Mouse (Mus musculus) stomach, postnatal 0 days (tissue): ENCODE results near the gene Eif4a3. TPM values are rescaled to one million over a fixed set of nuclear protein-coding genes. Genes with fewer than 3 reads are reported as not detected.

ENCODE experiments used
- ATAC-seq: fragments of 200-750 bp; cut with Nextera tagmentation; 2 replicates; pipeline ENCODE4 v1.8.0; 2017; ENCODE audit not compliant: low FRiP score, low TSS enrichment
- DNase-seq: peaks from one replicate; pipeline ENCODE4 v3.0.0-alpha.2; 2016; ENCODE audit warnings: low spot score
- H3K27ac ChIP-seq: fragments of 300-500 bp; sonication (generic); replicated peaks from 2 replicates; pipeline ENCODE4 v1.5.1; 2014; ENCODE audit warnings: mild to moderate bottlenecking, control low read depth
- H3K27me3 ChIP-seq: fragments of 300-500 bp; sonication (generic); 2 replicates; pipeline ENCODE4 v1.6.1; 2014; ENCODE audit warnings: low read length; ENCODE audit not compliant: control insufficient read depth, insufficient read depth
- H3K36me3 ChIP-seq: fragments of 300-500 bp; sonication (generic); 2 replicates; pipeline ENCODE4 v1.6.1; 2014; ENCODE audit warnings: low read length, mixed read lengths; ENCODE audit not compliant: control insufficient read depth, insufficient read depth
- H3K4me1 ChIP-seq: fragments of 300-500 bp; sonication (generic); replicated peaks from 2 replicates; pipeline ENCODE4 v1.6.1; 2014; ENCODE audit warnings: antibody characterized with exemption; ENCODE audit not compliant: control insufficient read depth, insufficient read depth
- H3K4me2 ChIP-seq: fragments of 300-500 bp; sonication (generic); replicated peaks from 2 replicates; pipeline ENCODE4 v1.6.1; 2014; ENCODE audit warnings: low read depth, mild to moderate bottlenecking, control low read depth, moderate library complexity
- H3K4me3 ChIP-seq: fragments of 300-500 bp; sonication (generic); 2 replicates; pipeline ENCODE4 v1.5.1; 2014; ENCODE audit warnings: low read depth, low read length, control low read depth
- H3K9ac ChIP-seq: fragments of 300-500 bp; sonication (generic); 2 replicates; pipeline ENCODE4 v1.6.1; 2014; ENCODE audit warnings: mild to moderate bottlenecking, low read length, control low read depth, mixed read lengths
- H3K9me3 ChIP-seq: fragments of 300-500 bp; sonication (generic); 2 replicates; pipeline ENCODE4 v1.6.1; 2016; ENCODE audit warnings: low read length; ENCODE audit not compliant: control insufficient read depth
- CTCF ChIP-seq: IDR thresholded peaks from 2 replicates; pipeline ENCODE4 v1.5.1; 2016; ENCODE audit warnings: antibody characterized with exemption, low read depth, mild to moderate bottlenecking, moderate library complexity
- EP300 ChIP-seq: optimal IDR thresholded peaks from 2 replicates; pipeline ENCODE3; 2016; ENCODE audit warnings: antibody characterized with exemption
- WGBS: fragments of 180-500 bp; shearing (Covaris S2); extraction: QIAGEN DNeasy Blood & Tissue Kit; methylation state at CpG from one replicate; pipeline ENCODE4 v1.1.7; 2014; 5-methylcytosine and 5-hydroxymethylcytosine counted together
- polyA plus RNA-seq: library from polyadenylated mRNA; unstranded; fragments of >200 nt; fragmentation: Nextera tagmentation; extraction: Ambion mirVana; gene quantifications from 2 replicates; pipeline ENCODE4 v1.2.1, GENCODE M21; 2015

Eif4a3 gene
- polyA plus RNA-seq: 183 and 197 TPM in 2 replicates

DNA sequence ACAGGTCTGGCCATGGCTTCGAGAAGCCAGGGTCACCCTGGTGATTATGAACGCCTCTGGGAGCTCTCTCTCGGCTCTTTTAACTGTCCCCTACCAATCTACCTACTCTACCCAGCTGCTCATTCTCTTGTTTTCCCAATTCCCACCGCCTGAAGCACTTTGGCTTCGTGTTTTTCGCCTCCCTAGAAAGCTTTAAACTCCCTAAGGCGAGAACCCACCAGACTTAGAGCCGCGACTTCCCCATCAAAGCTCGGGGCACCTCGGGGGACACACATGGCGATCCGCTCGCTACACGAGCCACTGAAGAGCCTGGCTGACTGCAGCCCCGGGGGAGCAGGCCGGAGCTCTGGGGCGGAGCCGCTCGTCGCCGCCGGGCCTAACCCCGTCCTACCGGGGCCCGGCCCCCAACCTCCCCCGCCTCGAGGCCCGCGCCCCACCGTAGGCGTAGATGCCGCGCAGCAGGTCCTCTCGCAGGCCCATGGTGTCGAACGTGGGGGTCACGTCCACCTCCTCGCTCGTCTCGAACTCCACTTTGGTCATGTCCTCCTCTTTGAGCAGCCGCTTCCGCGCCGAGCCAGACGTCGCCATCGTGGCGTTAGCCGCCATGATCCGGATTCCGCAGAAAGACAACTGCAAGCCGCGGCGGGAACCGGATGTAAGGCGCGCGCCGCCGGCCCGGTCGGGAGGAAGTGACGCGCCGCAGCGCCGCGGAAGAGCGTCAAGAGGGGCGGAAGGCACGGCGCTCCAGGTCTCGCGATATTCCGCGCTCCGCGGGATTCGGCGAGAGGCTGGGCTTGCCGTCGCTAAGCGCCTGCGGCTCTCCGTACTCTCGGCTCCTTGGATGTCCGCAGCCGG lies at the start of gene Eif4a3:
Gene Eif4a3 (minus strand): TSS at position 699 of the 855 bp plus-strand sequence.
- DNase-seq: peak; percentile 97
- ATAC-seq: peak; percentile 96
- peaks cover 4% of the 10 kb centered on the region for H3K4me1 ChIP-seq
- WGBS: under 1% methylated on average over 87 of the region's 89 CpGs
- peaks cover 30% of the 10 kb centered on the region for H3K36me3 ChIP-seq
- peak within 1 kb of the TSS; percentile 88 for H3K4me2 ChIP-seq
- H3K4me3 ChIP-seq: peak within 1 kb of the TSS; percentile 94
- TF ChIP-seq EP300: peak; percentile 100
- TF ChIP-seq CTCF: no peak
- H3K9ac ChIP-seq: peak within 1 kb of the TSS; percentile 95
- peak within 1 kb of the TSS; percentile 91 for H3K27ac ChIP-seq
- no peaks in the 10 kb centered on the region for H3K9me3 ChIP-seq
- no peaks in the 10 kb centered on the region for H3K27me3 ChIP-seq

DNA sequence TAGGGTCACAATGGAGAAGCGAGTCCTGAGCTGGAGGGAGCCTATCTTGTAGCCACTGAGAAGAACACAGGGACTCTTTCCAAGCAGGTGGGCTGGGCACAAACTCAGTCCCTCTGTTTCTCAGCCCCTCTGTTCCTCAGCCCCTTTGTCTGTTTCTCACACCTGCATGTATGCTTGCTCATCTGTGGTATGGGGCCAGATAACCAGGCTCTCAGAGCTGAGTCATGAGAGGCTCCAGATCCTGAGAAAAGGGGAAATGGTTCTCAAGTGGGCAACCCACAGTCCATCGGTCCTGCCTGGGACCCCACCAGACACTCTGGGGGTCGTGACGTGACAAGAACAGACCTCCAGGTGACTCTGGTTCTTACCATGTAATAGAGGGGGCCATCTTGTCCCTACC lies 47.2 kb upstream of the Eif4a3 start:
- no peak overlapping the region for H3K4me3 ChIP-seq
- H3K4me1 ChIP-seq: no peaks in the 10 kb centered on the region
- H3K27me3 ChIP-seq: no peaks in the 10 kb centered on the region
- DNase-seq: no peak
- no peaks in the 10 kb centered on the region for H3K9me3 ChIP-seq
- H3K4me2 ChIP-seq: no peak overlapping the region
- no peak; the same call in 1 of the 2 replicates for ATAC-seq
- WGBS: 87% methylated on average over 4 of the region's 4 CpGs
- TF ChIP-seq CTCF (no peak), EP300 (no peak)
- H3K9ac ChIP-seq: no peak overlapping the region
- H3K36me3 ChIP-seq: peaks cover 3% of the 10 kb centered on the region; the same call in 1 of the 2 replicates
- no peak overlapping the region for H3K27ac ChIP-seq

DNA sequence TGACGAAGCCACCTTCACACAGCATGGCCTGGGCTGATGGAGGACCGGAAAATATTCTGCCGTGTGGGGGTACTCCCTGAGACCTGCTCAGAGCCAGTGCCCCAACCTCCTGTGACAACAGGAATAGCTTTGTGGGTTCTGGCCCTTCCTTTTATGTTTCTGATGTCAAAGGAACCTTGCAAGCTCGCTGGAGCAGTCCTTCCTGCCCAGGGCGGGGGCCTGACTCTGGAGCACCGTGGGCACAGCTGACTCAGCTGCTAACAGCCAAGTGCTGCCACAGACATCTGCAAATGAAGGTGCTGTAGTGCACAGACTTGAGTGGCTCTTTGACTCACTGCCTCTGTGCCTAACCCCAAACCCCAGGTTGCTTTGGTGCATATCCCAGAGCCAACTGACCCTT lies 45.0 kb upstream of the Eif4a3 start:
- Histone ChIP-seq H3K27me3 (no peaks in the 10 kb centered on the region), H3K36me3 (peaks cover 3% of the 10 kb centered on the region; the same call in 1 of the 2 replicates), H3K4me2 (no peak overlapping the region), H3K4me3 (no peak overlapping the region), H3K9ac (no peak overlapping the region), H3K27ac (no peak overlapping the region), H3K4me1 (no peaks in the 10 kb centered on the region), H3K9me3 (no peaks in the 10 kb centered on the region)
- no peak for TF ChIP-seq CTCF
- TF ChIP-seq EP300: no peak
- DNase-seq (no peak), ATAC-seq (no peak)
- 60% methylated on average over 6 of the region's 6 CpGs for WGBS

DNA sequence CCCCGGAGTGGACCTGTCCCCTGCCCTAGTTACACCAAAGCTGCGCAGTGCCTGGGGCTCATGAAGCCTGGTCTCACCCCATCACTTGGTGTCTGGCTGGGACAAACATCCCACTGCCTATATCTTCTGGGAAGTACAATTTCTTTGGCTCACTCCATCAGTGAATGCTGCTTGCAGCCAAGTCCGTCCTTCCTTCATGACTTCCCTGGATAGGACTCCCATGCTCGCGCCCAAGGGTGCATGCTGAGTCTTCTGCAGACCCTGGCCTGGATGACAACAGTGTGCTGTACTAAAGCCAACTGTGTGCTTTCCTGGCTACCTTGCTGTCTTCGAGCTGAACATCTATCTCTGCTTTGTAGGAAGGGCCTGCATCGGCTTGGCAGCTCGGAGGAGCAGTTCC lies 44.3 kb upstream of the Eif4a3 start:
- H3K27ac ChIP-seq: no peak overlapping the region
- H3K4me1 ChIP-seq: no peaks in the 10 kb centered on the region
- ATAC-seq (no peak), DNase-seq (no peak)
- H3K27me3 ChIP-seq: no peaks in the 10 kb centered on the region
- H3K4me3 ChIP-seq: no peak overlapping the region
- no peak overlapping the region for H3K4me2 ChIP-seq
- H3K9me3 ChIP-seq: no peaks in the 10 kb centered on the region
- H3K9ac ChIP-seq: no peak overlapping the region
- no peak for TF ChIP-seq EP300
- no peak for TF ChIP-seq CTCF
- H3K36me3 ChIP-seq: peaks cover 3% of the 10 kb centered on the region; the same call in 1 of the 2 replicates
- 70% methylated on average over 8 of the region's 8 CpGs for WGBS

DNA sequence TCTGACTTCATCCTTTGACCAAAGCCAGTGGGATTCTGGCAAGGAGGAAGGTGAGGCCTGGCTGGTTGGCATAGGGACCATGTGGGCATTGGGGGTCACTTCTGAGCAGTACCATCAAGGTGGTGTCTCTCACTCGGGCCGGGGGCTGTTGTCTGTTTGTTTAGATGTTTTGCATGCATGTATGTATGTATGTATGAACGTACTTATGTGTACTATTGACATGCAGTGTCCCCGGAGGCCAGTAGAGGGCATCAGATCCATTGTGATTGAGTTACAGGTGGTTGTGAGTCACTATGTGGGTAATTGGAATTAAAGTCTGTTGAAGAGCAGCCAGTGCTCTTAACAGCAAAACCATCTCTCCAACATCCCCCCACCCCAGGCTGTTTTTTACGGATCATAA lies 39.7 kb upstream of the Eif4a3 start:
- DNase-seq (peak; percentile 83), ATAC-seq (peak; percentile 70)
- Histone ChIP-seq H3K9me3 (no peaks in the 10 kb centered on the region), H3K36me3 (no peaks in the 10 kb centered on the region), H3K9ac (no peak overlapping the region), H3K4me1 (no peaks in the 10 kb centered on the region), H3K4me3 (no peak overlapping the region), H3K27me3 (no peaks in the 10 kb centered on the region), H3K4me2 (no peak overlapping the region), H3K27ac (no peak overlapping the region)
- WGBS: 5% methylated on average over 5 of the region's 5 CpGs
- TF ChIP-seq EP300 (no peak), CTCF (peak; percentile 96)

DNA sequence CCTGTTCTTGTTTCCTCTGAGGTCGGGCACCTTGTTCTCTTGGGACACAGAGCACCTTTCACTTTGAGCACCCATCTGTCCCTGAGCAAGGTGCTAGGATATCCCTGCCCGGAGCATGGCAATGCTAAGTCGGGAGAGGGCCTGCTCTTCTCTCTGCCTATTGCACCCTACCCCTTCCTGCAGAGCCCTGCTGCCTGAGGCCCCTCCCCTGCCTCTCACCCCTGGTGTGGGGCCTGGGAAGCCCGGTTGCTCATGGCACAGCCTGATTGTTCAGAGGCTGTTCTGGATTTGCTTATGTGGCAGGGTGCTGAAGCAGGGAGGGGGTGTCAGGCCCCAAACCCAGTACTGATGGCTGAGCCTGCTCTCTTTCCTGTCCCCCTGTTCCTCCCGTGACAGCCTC lies 39.3 kb upstream of the Eif4a3 start:
- no peak for ATAC-seq
- H3K9ac ChIP-seq: no peak overlapping the region

More for the DNA sequence above, 39.3 kb upstream of the Eif4a3 start:
- H3K27ac ChIP-seq: no peak overlapping the region
- TF ChIP-seq CTCF (no peak), EP300 (no peak)
- H3K9me3 ChIP-seq: no peaks in the 10 kb centered on the region
- 42% methylated on average over 5 of the region's 5 CpGs for WGBS
- no peak for DNase-seq
- no peaks in the 10 kb centered on the region for H3K4me1 ChIP-seq
- no peaks in the 10 kb centered on the region for H3K36me3 ChIP-seq
- no peak overlapping the region for H3K4me3 ChIP-seq
- H3K27me3 ChIP-seq: no peaks in the 10 kb centered on the region
- no peak overlapping the region for H3K4me2 ChIP-seq
